Mouse (Mus musculus) liver, postnatal 0 days (tissue): ENCODE data around the gene Lrwd1. TPM values are rescaled to one million over a fixed set of nuclear protein-coding genes. Genes with fewer than 3 reads are reported as not detected.

ENCODE experiments used
- ATAC-seq: fragments of 200-750 bp; cut with Nextera tagmentation; 2 replicates; pipeline ENCODE4 v1.8.0; 2017; ENCODE audit warnings: mild to moderate bottlenecking, moderate library complexity
- DNase-seq: peaks from one replicate; pipeline ENCODE4 v3.0.0-alpha.2; 2016
- H3K27ac ChIP-seq: fragments of 300-500 bp; sonication (generic); 2 replicates; pipeline ENCODE4 v1.5.1; 2014; ENCODE audit warnings: antibody characterized with exemption, moderate library complexity, mild to moderate bottlenecking, low read depth
- H3K27me3 ChIP-seq: fragments of 300-500 bp; sonication (generic); 2 replicates; pipeline ENCODE4 v1.6.1; 2014; ENCODE audit warnings: low read length, control low read depth, mixed read lengths; ENCODE audit not compliant: insufficient read depth
- H3K36me3 ChIP-seq: fragments of 300-500 bp; sonication (generic); replicated peaks from 2 replicates; pipeline ENCODE4 v1.6.1; 2014; ENCODE audit warnings: mild to moderate bottlenecking, control low read depth, low read length, moderate library complexity, mixed read lengths; ENCODE audit not compliant: insufficient read depth
- H3K4me1 ChIP-seq: fragments of 300-500 bp; sonication (generic); 2 replicates; pipeline ENCODE4 v1.6.1; 2014; ENCODE audit warnings: antibody characterized with exemption, mild to moderate bottlenecking, control low read depth; ENCODE audit not compliant: insufficient read depth
- H3K4me2 ChIP-seq: fragments of 300-500 bp; sonication (generic); 2 replicates; pipeline ENCODE4 v1.6.1; 2014; ENCODE audit warnings: low read depth, mild to moderate bottlenecking, low read length, moderate library complexity, mixed read lengths
- H3K4me3 ChIP-seq: fragments of 300-500 bp; sonication (generic); 2 replicates; pipeline ENCODE4 v1.5.1; 2014; ENCODE audit warnings: low read depth, low read length
- H3K9ac ChIP-seq: fragments of 300-500 bp; sonication (generic); replicated peaks from 2 replicates; pipeline ENCODE4 v1.6.1; 2014; ENCODE audit warnings: mild to moderate bottlenecking, moderate library complexity
- H3K9me3 ChIP-seq: fragments of 300-500 bp; sonication (generic); 2 replicates; pipeline ENCODE4 v1.6.1; 2016; ENCODE audit warnings: mild to moderate bottlenecking, control low read depth, low read length, mixed read lengths
- CTCF ChIP-seq: sonication (generic); IDR thresholded peaks from 2 replicates; pipeline ENCODE4 v1.5.1; 2016; ENCODE audit warnings: antibody characterized with exemption, low read depth
- EP300 ChIP-seq: IDR thresholded peaks from 2 replicates; pipeline ENCODE4 v1.6.1; 2016; ENCODE audit warnings: antibody characterized with exemption, low read depth, mild to moderate bottlenecking
- WGBS: fragments of 180-500 bp; shearing (Covaris S2); extraction: QIAGEN DNeasy Blood & Tissue Kit; methylation state at CpG from one replicate; pipeline ENCODE4 v1.1.7; 2014; ENCODE audit not compliant: insufficient replicate concordance; 5-methylcytosine and 5-hydroxymethylcytosine counted together
- polyA plus RNA-seq: library from polyadenylated mRNA; unstranded; fragments of >200 nt; fragmentation: Nextera tagmentation; extraction: Ambion mirVana; gene quantifications from 2 replicates; pipeline ENCODE4 v1.2.1, GENCODE M21; 2015

The Lrwd1 gene
- polyA plus RNA-seq, 1 experiment from 2014 or later, result 16.5 TPM

DNA sequence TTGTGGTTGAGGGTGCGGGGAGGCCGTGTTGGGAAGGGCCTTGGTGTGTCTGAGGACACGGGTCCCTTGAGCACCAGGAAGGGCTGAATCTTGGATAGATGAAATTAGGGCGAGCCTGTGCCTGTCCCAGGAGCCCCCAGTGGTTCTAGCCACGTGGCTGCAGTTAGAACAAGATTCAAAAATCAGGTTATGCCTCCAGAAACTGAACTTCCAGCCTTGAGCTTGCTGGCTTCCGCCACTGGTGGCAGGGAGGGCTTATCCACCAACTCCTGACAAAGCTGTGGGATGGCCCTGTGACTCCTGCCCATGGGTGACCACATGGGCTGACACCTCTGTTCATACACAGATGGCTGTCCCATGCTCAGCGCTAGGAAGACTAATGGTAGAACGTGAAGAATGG, 11.8 kb upstream of the Lrwd1 start:
- H3K4me3 ChIP-seq, result no peak overlapping the region
- H3K4me2 ChIP-seq, result no peak overlapping the region
- 50% methylated on average over 8 of the region's 8 CpGs for WGBS
- H3K9ac ChIP-seq, result no peak overlapping the region
- ATAC-seq (no peak), DNase-seq (no peak)
- H3K27ac ChIP-seq, result no peak overlapping the region
- H3K4me1 ChIP-seq, result peaks cover 5% of the 10 kb centered on the region
- no peaks in the 10 kb centered on the region for H3K36me3 ChIP-seq
- no peaks in the 10 kb centered on the region; the same call in 1 of the 2 replicates for H3K9me3 ChIP-seq
- H3K27me3 ChIP-seq, result no peaks in the 10 kb centered on the region
- no peak for TF ChIP-seq CTCF
- no peak for TF ChIP-seq EP300

- ATAC-seq, result no peak
- H3K36me3 ChIP-seq, result no peaks in the 10 kb centered on the region
- no peaks in the 10 kb centered on the region; the same call in 1 of the 2 replicates for H3K9me3 ChIP-seq
- H3K27me3 ChIP-seq, result no peaks in the 10 kb centered on the region
- H3K4me2 ChIP-seq, result no peak overlapping the region
- no peak overlapping the region for H3K9ac ChIP-seq
- H3K27ac ChIP-seq, result no peak overlapping the region
- H3K4me1 ChIP-seq, result peaks cover 5% of the 10 kb centered on the region
- TF ChIP-seq CTCF, result no peak
- no peak for TF ChIP-seq EP300
- no peak for DNase-seq
- H3K4me3 ChIP-seq, result no peak overlapping the region
- WGBS, result 63% methylated on average over 1 of the region's 1 CpGs
Measured at GRCm38 (mm10) chr5:136146936-136147335, 11.1 kb upstream of the Lrwd1 start.

DNA sequence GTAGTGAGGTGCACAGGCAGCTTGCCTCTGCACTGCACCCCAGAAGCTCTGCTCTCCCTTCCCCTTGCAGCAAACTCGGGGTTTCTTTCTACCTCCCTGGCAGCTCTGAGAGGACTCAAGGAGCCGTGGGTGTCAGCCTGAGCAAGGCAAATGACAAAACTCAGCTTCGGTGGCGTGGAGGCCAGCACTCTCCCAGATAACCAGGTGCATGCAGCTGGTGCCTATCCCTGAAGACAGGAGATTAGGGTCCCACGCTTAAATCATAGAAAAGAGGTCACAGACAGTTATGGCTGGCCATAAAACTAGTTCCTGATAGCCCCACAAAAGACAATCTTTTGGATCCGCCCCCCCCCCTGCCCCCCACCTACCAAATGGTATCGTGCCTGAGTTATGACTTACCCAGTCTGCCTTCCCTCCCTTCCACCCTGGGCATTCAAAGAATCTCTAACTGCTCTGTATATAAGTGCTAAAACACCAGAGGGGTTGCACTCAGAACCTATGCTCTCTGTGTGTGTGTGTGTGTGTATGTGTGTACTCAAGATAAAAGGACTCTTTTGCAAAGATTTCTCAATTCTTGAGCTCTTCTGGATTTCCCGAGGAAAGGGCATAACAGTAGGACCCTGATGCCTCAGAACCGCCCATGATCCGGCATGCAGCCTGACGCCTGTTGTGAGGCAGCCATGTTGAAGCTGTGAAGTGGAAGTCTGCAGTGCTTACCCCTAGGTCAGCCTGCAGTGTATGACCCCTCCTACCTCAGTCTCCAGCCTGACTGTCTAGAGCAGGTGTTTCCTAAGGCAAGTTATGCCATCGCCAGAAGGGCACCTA, 8.9 kb upstream of the Lrwd1 start:
- Histone ChIP-seq H3K27me3 (no peaks in the 10 kb centered on the region), H3K27ac (no peak overlapping the region), H3K9me3 (no peaks in the 10 kb centered on the region; the same call in 1 of the 2 replicates), H3K36me3 (peaks cover 14% of the 10 kb centered on the region), H3K4me2 (no peak overlapping the region), H3K4me3 (no peak overlapping the region), H3K9ac (no peak overlapping the region), H3K4me1 (peaks cover 5% of the 10 kb centered on the region)
- TF ChIP-seq CTCF (no peak), EP300 (peak; percentile 24; the same call in 1 of the 2 replicates)
- DNase-seq (no peak), ATAC-seq (peak; percentile 24)
- 53% methylated on average over 12 of the region's 12 CpGs for WGBS

DNA sequence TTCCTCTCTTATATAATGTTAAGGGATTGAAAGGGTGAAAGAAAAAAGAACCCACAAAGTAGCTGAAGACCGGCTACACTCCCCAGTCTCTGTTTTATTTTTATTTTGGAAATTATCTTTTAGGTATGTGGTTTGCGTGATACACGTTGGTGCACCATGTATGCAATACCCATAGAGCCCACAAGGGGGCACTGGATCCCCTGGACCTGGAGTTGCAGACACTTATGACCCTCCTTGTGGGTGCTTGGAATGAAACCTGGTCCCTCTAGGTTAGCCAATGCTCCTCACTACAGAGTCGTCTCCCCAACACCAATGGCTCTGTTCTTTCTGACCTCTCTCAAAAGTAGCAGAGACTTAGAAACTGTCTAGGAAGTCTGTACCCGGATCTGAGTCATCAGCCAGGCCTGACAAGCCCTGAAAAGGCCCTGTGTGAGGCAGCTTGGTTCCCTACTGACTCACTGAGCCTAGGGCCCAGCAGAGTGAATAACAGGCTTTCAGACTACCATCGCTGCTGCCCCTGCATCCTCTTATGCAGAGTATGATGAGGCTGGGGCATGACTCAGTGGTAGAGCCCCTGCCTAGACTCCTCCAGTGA, 7.4 kb upstream of the Lrwd1 start:
- H3K4me1 ChIP-seq, result peaks cover 7% of the 10 kb centered on the region
- no peaks in the 10 kb centered on the region for H3K27me3 ChIP-seq
- DNase-seq (no peak), ATAC-seq (no peak)
- TF ChIP-seq CTCF, result peak; percentile 61
- TF ChIP-seq EP300, result no peak
- H3K27ac ChIP-seq, result no peak overlapping the region
- no peak overlapping the region for H3K4me3 ChIP-seq
- no peaks in the 10 kb centered on the region; the same call in 1 of the 2 replicates for H3K9me3 ChIP-seq
- no peak overlapping the region for H3K4me2 ChIP-seq
- H3K36me3 ChIP-seq, result peaks cover 24% of the 10 kb centered on the region
- no peak overlapping the region for H3K9ac ChIP-seq
- WGBS, result 81% methylated on average over 6 of the region's 6 CpGs

DNA sequence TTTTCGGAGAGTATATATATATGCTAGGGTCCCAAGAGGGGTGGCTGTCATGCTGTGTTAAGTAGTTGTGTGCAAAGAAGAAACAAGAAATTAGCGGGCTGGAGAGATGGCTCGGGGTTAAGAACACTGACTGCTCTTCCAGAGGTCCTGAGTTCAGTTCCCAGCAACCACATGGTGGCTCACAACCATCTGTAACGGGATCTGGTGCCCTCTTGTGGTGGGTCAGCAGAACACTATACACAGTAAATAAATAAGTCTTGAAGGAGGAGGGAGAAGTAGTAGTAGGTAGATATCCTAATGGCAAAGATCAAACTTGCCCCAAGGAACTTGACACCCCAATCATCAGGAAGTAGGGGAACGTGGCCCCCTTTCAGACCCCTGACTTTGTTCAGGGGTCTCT, 6.9 kb upstream of the Lrwd1 start:
- Histone ChIP-seq H3K9me3 (no peaks in the 10 kb centered on the region; the same call in 1 of the 2 replicates), H3K4me3 (no peak overlapping the region), H3K27ac (no peak overlapping the region), H3K4me1 (peaks cover 5% of the 10 kb centered on the region), H3K4me2 (no peak overlapping the region), H3K9ac (no peak overlapping the region), H3K36me3 (peaks cover 24% of the 10 kb centered on the region), H3K27me3 (no peaks in the 10 kb centered on the region)
- no peak for DNase-seq
- TF ChIP-seq CTCF, result peak; percentile 52
- TF ChIP-seq EP300, result no peak
- 87% methylated on average over 5 of the region's 5 CpGs for WGBS
- ATAC-seq, result no peak

DNA sequence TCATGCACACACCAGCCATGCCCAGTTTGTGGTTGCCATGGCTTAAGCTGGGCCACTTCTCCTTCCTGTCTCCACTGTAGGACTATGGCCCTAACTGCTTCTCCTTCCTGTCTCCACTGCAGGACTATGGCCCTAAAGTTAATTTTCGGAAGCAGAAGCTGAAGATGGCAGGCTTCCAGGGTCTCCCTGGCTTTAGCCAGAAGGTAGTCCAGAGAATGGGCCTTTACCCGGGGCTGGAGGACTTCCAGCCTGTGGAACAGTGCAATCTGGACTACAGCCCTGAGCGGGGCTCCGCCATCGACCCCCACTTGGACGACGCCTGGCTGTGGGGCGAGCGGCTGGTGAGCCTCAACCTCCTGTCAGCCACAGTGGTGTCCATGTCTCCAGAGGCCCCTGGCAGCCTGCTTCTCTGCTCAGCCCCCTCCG, 4.2 kb upstream of the Lrwd1 start:
- ATAC-seq (no peak), DNase-seq (no peak)
- WGBS, result 86% methylated on average over 10 of the region's 10 CpGs
- H3K27me3 ChIP-seq, result no peaks in the 10 kb centered on the region
- H3K9ac ChIP-seq, result no peak overlapping the region
- no peak overlapping the region for H3K4me3 ChIP-seq
- H3K9me3 ChIP-seq, result no peaks in the 10 kb centered on the region; the same call in 1 of the 2 replicates
- peaks cover 24% of the 10 kb centered on the region for H3K36me3 ChIP-seq
- H3K4me2 ChIP-seq, result no peak overlapping the region
- peaks cover 13% of the 10 kb centered on the region for H3K4me1 ChIP-seq
- 0 out of 2 replicates have a peak overlapping the region, but pooled peaks have one; percentile 46 for H3K27ac ChIP-seq
- TF ChIP-seq EP300 (no peak), CTCF (no peak)
